Mouse (Mus musculus) retina, postnatal 1 day (tissue): ENCODE data around the gene Pcare.
"Not testable (repeated sequence)": the region's sequence is repeated elsewhere in the genome, so short reads cannot be mapped to it uniquely, and the experiment has no call there.

Source experiments
- DNase-seq: peaks from one replicate; pipeline ENCODE4 v3.0.0-alpha.2; 2012

Pcare gene

GRCm38 (mm10) chr17:71752831-71753230 is at the start of gene Pcare:
Gene Pcare, minus strand, starts transcription at chr17:71752894.
- peak; percentile 78 for DNase-seq

GRCm38 (mm10) chr17:71795521-71796205 is 43.0 kb upstream of the Pcare start:
- no peak for DNase-seq

GRCm38 (mm10) chr17:71791622-71792021 is 38.9 kb upstream of the Pcare start:
- no peak for DNase-seq

GRCm38 (mm10) chr17:71791109-71791508 is 38.4 kb upstream of the Pcare start:
- no peak for DNase-seq

GRCm38 (mm10) chr17:71786456-71786855 is 33.8 kb upstream of the Pcare start:
- DNase-seq, result no peak

GRCm38 (mm10) chr17:71783366-71783735 is 30.7 kb upstream of the Pcare start:
- DNase-seq, result no peak

GRCm38 (mm10) chr17:71782699-71783365 is 30.1 kb upstream of the Pcare start:
- peak; percentile 63 for DNase-seq

- peak; percentile 84 for DNase-seq
Observed at GRCm38 (mm10) chr17:71782242-71782698, 29.6 kb upstream of the Pcare start.

- DNase-seq, result no peak
Observed at GRCm38 (mm10) chr17:71780945-71781344, 28.3 kb upstream of the Pcare start.

- no peak for DNase-seq
Observed at GRCm38 (mm10) chr17:71780490-71780889, 27.8 kb upstream of the Pcare start.

GRCm38 (mm10) chr17:71778696-71779095 is 26.0 kb upstream of the Pcare start:
- no peak for DNase-seq

GRCm38 (mm10) chr17:71775279-71775678 is 22.6 kb upstream of the Pcare start:
- no peak for DNase-seq

GRCm38 (mm10) chr17:71774173-71774572 is 21.5 kb upstream of the Pcare start:
- no peak for DNase-seq

- no peak for DNase-seq
Observed at GRCm38 (mm10) chr17:71770696-71771095, 18.0 kb upstream of the Pcare start.

GRCm38 (mm10) chr17:71769564-71769963 is 16.9 kb upstream of the Pcare start:
- peak; percentile 88 for DNase-seq

- not testable (repeated sequence) for DNase-seq
Observed at GRCm38 (mm10) chr17:71768173-71768572, 15.5 kb upstream of the Pcare start, which contains the start of gene Clip4. Gene Clip4, plus strand, starts transcription at chr17:71768473.

GRCm38 (mm10) chr17:71760536-71760935 is 7.8 kb upstream of the Pcare start:
- peak; percentile 75 for DNase-seq

- no peak for DNase-seq
Observed at GRCm38 (mm10) chr17:71749616-71750168, 3.0 kb downstream of the Pcare start.

GRCm38 (mm10) chr17:71747561-71747960 is 5.1 kb downstream of the Pcare start:
- no peak for DNase-seq

- DNase-seq, result no peak
Observed at GRCm38 (mm10) chr17:71746114-71746513, 6.6 kb downstream of the Pcare start.

- DNase-seq, result no peak
Observed at GRCm38 (mm10) chr17:71742935-71743334, 9.8 kb downstream of the Pcare start.

GRCm38 (mm10) chr17:71742156-71742555 is 10.5 kb downstream of the Pcare start:
- DNase-seq, result no peak

- DNase-seq, result no peak
Observed at GRCm38 (mm10) chr17:71736442-71736841, 16.3 kb downstream of the Pcare start.

GRCm38 (mm10) chr17:71730655-71731054 is 22.0 kb downstream of the Pcare start:
- DNase-seq, result peak; percentile 25
